Mouse (Mus musculus) adipose tissue, adult 10 weeks (tissue): ENCODE data around the gene Cyp3a13. TPM values are rescaled to one million over a fixed set of nuclear protein-coding genes. Genes with fewer than 3 reads are reported as not detected.

Source experiments
- polyA plus RNA-seq: library from polyadenylated mRNA; stranded (reverse); fragments of 350-450 nt; fragmentation: Illumina TruSeq; extraction: RNeasy Lipid Tissue Mini Kit (QIAGEN cat#74804); gene quantifications from one replicate; pipeline ENCODE4 v1.2.3, GENCODE M21; 2014; ENCODE audit warnings: low read depth, low replicate concordance

Gene Cyp3a13
- polyA plus RNA-seq: 0.10 TPM

DNA sequence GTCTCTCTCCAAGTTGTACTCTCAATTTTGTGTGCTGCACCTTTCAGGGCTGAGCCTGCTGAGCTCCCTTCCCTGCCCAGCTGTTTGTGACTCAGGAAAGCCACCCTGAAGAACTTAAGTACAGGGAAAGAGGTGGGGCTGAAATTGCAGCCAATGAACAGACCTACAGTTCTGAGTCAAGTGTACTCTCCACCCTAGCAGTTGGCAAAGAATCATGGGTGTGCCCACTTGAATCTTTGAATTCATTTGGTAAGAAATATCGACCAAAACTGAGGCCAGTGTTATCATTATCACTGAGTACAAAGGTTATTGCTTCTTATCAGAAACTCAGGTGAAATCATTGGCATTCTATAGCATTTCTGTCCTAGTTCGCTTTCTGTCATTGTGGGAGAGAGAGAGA lies at the start of gene Cyp3a13:
Gene Cyp3a13, minus strand, starts transcription at position 88 of the 400 bp plus-strand sequence.

DNA sequence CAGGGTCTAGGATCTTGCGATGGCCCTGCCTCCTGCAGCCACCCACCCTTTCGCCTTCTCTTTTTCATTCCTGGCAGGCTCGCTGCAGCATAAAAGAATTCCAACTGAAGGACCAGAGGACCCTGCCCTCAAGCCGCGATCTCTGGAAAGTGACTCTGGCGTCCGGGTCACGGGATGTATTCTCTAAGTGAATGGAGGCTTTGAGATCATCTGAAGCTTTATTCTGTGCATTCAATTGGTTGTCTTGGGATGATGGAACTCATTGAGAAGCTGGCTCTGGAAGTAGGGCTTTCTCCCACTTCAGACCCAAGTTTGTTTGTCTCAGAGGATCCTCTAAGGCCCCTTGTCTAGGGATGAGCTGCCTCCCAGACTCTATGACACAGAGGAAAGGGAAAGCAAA lies 41.5 kb upstream of the Cyp3a13 start, which contains the start of gene Gjc3:
Gene Gjc3, minus strand, starts transcription at position 154 of the 400 bp plus-strand sequence.

GRCm38 (mm10) chr5:137871644-137872380 lies 49.6 kb downstream of the Cyp3a13 start, which contains the start of gene Pilrb2:
Gene Pilrb2 (minus strand): TSS chr5:137871815.

GRCm38 (mm10) chr5:137857960-137858710 lies 63.3 kb downstream of the Cyp3a13 start, which contains the start of gene Pilrb1:
Gene Pilrb1 (minus strand): TSS chr5:137858106.

Other genes starting within 250 kb of the Cyp3a13 start
- gene Agfg2, start 236.9 kb downstream of the Cyp3a13 start, polyA plus RNA-seq: 32.8 TPM
- gene Nyap1, start 180.0 kb downstream of the Cyp3a13 start, polyA plus RNA-seq: 3.1 TPM
- gene Tsc22d4, start 175.9 kb downstream of the Cyp3a13 start, polyA plus RNA-seq: 187 TPM
- gene Ppp1r35, start 142.8 kb downstream of the Cyp3a13 start, polyA plus RNA-seq: 12.7 TPM
- 38.5 TPM for gene Mepce, start 134.0 kb downstream of the Cyp3a13 start, polyA plus RNA-seq
- 8.0 TPM for gene Zcwpw1, start 133.8 kb downstream of the Cyp3a13 start, polyA plus RNA-seq
- gene Pilra, start 85.3 kb downstream of the Cyp3a13 start, polyA plus RNA-seq: 4.9 TPM
- 4.2 TPM for gene Pilrb1, start 63.5 kb downstream of the Cyp3a13 start, polyA plus RNA-seq
- gene Pilrb2, start 49.8 kb downstream of the Cyp3a13 start, polyA plus RNA-seq: 5.3 TPM
- gene Gjc3, start 41.5 kb upstream of the Cyp3a13 start, polyA plus RNA-seq: 0.10 TPM
- gene Azgp1, start 59.9 kb upstream of the Cyp3a13 start, polyA plus RNA-seq: 1.3 TPM
- gene Smok3a, start 99.6 kb upstream of the Cyp3a13 start, polyA plus RNA-seq: not detected
- gene Smok3b, start 99.8 kb upstream of the Cyp3a13 start, polyA plus RNA-seq: 0.36 TPM
- not detected for gene Smok3c, start 131.6 kb upstream of the Cyp3a13 start, polyA plus RNA-seq
- 11.2 TPM for gene Zkscan1, start 163.5 kb upstream of the Cyp3a13 start, polyA plus RNA-seq
- 19.0 TPM for gene Zscan21, start 195.3 kb upstream of the Cyp3a13 start, polyA plus RNA-seq
- gene Zfp113, start 234.1 kb upstream of the Cyp3a13 start, polyA plus RNA-seq: 6.9 TPM
- gene Cops6, start 239.5 kb upstream of the Cyp3a13 start, polyA plus RNA-seq: 124 TPM